Mouse (Mus musculus) embryonic facial prominence, embryonic 10.5 days (tissue): ENCODE results near the gene Slc13a1. TPM values are rescaled to one million over a fixed set of nuclear protein-coding genes. Genes with fewer than 3 reads are reported as not detected.

ENCODE experiments used
- DNase-seq: peaks from one replicate; pipeline ENCODE4 v3.0.0-alpha.2; 2017; ENCODE audit warnings: low spot score
- H3K27ac ChIP-seq: fragments of 300-500 bp; sonication (generic); replicated peaks from 2 replicates; pipeline ENCODE4 v1.5.1; 2016; ENCODE audit warnings: mild to moderate bottlenecking
- H3K27me3 ChIP-seq: fragments of 300-500 bp; sonication (generic); replicated peaks from 2 replicates; pipeline ENCODE4 v1.6.1; 2016; ENCODE audit warnings: low read depth, mild to moderate bottlenecking; ENCODE audit not compliant: poor library complexity, severe bottlenecking
- H3K36me3 ChIP-seq: fragments of 300-500 bp; sonication (generic); replicated peaks from 2 replicates; pipeline ENCODE4 v1.6.1; 2016; ENCODE audit warnings: mild to moderate bottlenecking, moderate library complexity
- H3K4me1 ChIP-seq: fragments of 300-500 bp; sonication (generic); 2 replicates; pipeline ENCODE4 v1.6.1; 2016
- H3K4me3 ChIP-seq: fragments of 300-500 bp; sonication (generic); 2 replicates; pipeline ENCODE4 v1.5.1; 2016; ENCODE audit warnings: mild to moderate bottlenecking, moderate library complexity
- H3K9me3 ChIP-seq: fragments of 300-500 bp; sonication (generic); 2 replicates; pipeline ENCODE4 v1.6.1; 2016; ENCODE audit warnings: mild to moderate bottlenecking
- WGBS: fragments of 180-500 bp; shearing (Covaris S2); methylation state at CpG from one replicate; pipeline ENCODE4 v1.1.7; 2016; 5-methylcytosine and 5-hydroxymethylcytosine counted together
- microRNA-seq: library from miRNA; unstranded; fragments of <30 nt; microRNA quantifications from one replicate; pipeline ENCODE4, GENCODE M21; 2017
- polyA plus RNA-seq: library from polyadenylated mRNA; unstranded; fragments of >200 nt; fragmentation: Nextera tagmentation; extraction: Ambion mirVana; gene quantifications from 2 replicates; pipeline ENCODE4 v1.2.1, GENCODE M21; 2016

Gene Slc13a1
- polyA plus RNA-seq, 1 experiment from 2014 or later, result 0.09 TPM

- no peak for DNase-seq
- Histone ChIP-seq H3K27me3 (no peaks in the 10 kb centered on the region), H3K36me3 (no peaks in the 10 kb centered on the region), H3K4me1 (no peaks in the 10 kb centered on the region), H3K27ac (no peak overlapping the region), H3K9me3 (no peaks in the 10 kb centered on the region), H3K4me3 (no peak overlapping the region)
- WGBS, result 91% methylated on average over 9 of the region's 9 CpGs
These were observed 113.7 kb downstream of the Slc13a1 start for GRCm38 (mm10) chr6:24054086-24054710.

GRCm38 (mm10) chr6:24047014-24047770, 120.7 kb downstream of the Slc13a1 start:
- no peaks in the 10 kb centered on the region for H3K4me1 ChIP-seq
- H3K27me3 ChIP-seq, result no peaks in the 10 kb centered on the region
- H3K9me3 ChIP-seq, result no peaks in the 10 kb centered on the region
- DNase-seq, result no peak
- H3K27ac ChIP-seq, result no peak overlapping the region
- H3K4me3 ChIP-seq, result no peak overlapping the region
- WGBS, result 68% methylated on average over 7 of the region's 7 CpGs
- H3K36me3 ChIP-seq, result no peaks in the 10 kb centered on the region

GRCm38 (mm10) chr6:24043496-24043895, 124.4 kb downstream of the Slc13a1 start:
- Histone ChIP-seq H3K27me3 (no peaks in the 10 kb centered on the region), H3K9me3 (no peaks in the 10 kb centered on the region), H3K4me1 (no peaks in the 10 kb centered on the region), H3K27ac (no peak overlapping the region), H3K4me3 (no peak overlapping the region), H3K36me3 (no peaks in the 10 kb centered on the region)
- DNase-seq, result no peak

Small RNAs within 50 kb of the gene (microRNA-seq; reads per million reads assigned to microRNA genes)
- gene Gm26386, result not detected

Other genes starting within 250 kb of the Slc13a1 start
- gene Tas2r118, start 198.0 kb downstream of the Slc13a1 start, polyA plus RNA-seq, result not detected in 2 replicates